In genomic region chr13:46970286-46970945, GRCm38 (mm10) we compare ENCODE assay signal across 25 mouse cellular contexts. TPM values are rescaled to one million over a fixed set of nuclear protein-coding genes. Genes with fewer than 3 reads are reported as not detected.
DNase-seq lines count a peak whose midpoint lies in the region.
"Had no signal": no experiment of that assay in that cellular context is flagged by ENCODE, and none has a peak within 500 bp of the region (broad histone marks: within the 10 kb centered on the region; RNA-seq: fewer than 3 reads in every experiment).

No protein-coding gene starts in this region.

- intact Hi-C loops in heart, postnatal 14 days (cut with DNase I): no loop called here

- H3K27ac ChIP-seq in limb, embryonic 10.5 days: no peak overlapping the region
- H3K27ac ChIP-seq in forebrain, embryonic 10.5 days: no peak overlapping the region
- H3K27ac ChIP-seq: forebrain, embryonic 12.5 days; hindbrain, postnatal 0 days; kidney, postnatal 0 days; liver, embryonic 13.5 days; lung, embryonic 15.5 days; neural tube, embryonic 12.5 days; stomach, embryonic 15.5 days had no signal

- H3K4me3 ChIP-seq in limb, embryonic 10.5 days: no peak overlapping the region
- H3K4me3 ChIP-seq in forebrain, embryonic 10.5 days: no peak overlapping the region
- H3K4me3 ChIP-seq: forebrain, embryonic 12.5 days; liver, embryonic 13.5 days; lung, embryonic 15.5 days; megakaryocyte, embryonic 14.5 days; neural tube, embryonic 12.5 days; stomach, embryonic 15.5 days had no signal

- DNase-seq in heart, adult 11 months: peak; percentile 95
- DNase-seq in heart, postnatal 14 days: no peak
- peak; percentile 26 for DNase-seq in kidney, adult 9 months
- DNase-seq in kidney, postnatal 10 days: no peak
- DNase-seq in lung, postnatal 14 days: peak; percentile 32
- no peak for DNase-seq in spleen, adult 12 weeks (ENCODE audit: low spot score)
- no peak for DNase-seq in limb, embryonic 10.5 days (ENCODE audit: low spot score)
- DNase-seq in forebrain, embryonic 10.5 days (ENCODE audit: extremely low spot score, low spot score): no peak
- DNase-seq: adrenal gland, adult 8-10 months; cerebellum, adult 11-12 months; cerebellum, postnatal 14 days; gastrocnemius, postnatal 36 days; layer of hippocampus, postnatal 36 days; liver, embryonic 13.5 days; midbrain, embryonic 14.5 days; right cerebral cortex, postnatal 14 days; thymus, adult 18-20 months; thymus, postnatal 4 days had no signal

- H3K36me3 ChIP-seq in limb, embryonic 10.5 days: no peaks in the 10 kb centered on the region
- no peaks in the 10 kb centered on the region for H3K36me3 ChIP-seq in forebrain, embryonic 10.5 days (replicated peaks)
- H3K36me3 ChIP-seq: forebrain, embryonic 12.5 days; liver, embryonic 13.5 days; lung, embryonic 15.5 days; neural tube, embryonic 12.5 days; stomach, embryonic 15.5 days had no signal

- no peaks in the 10 kb centered on the region for H3K9me3 ChIP-seq in limb, embryonic 10.5 days (replicated peaks)
- no peaks in the 10 kb centered on the region for H3K9me3 ChIP-seq in forebrain, embryonic 10.5 days
- H3K9me3 ChIP-seq: forebrain, embryonic 12.5 days; liver, embryonic 13.5 days; lung, embryonic 15.5 days; neural tube, embryonic 12.5 days; stomach, embryonic 15.5 days had no signal

- 89% methylated on average over 10 of the region's 10 CpGs for WGBS in limb, embryonic 10.5 days
- 87% methylated on average over 10 of the region's 10 CpGs for WGBS in forebrain, embryonic 10.5 days

- H3K27me3 ChIP-seq in limb, embryonic 10.5 days (ENCODE audit: low read depth, poor library complexity, severe bottlenecking): no peaks in the 10 kb centered on the region
- no peaks in the 10 kb centered on the region for H3K27me3 ChIP-seq in forebrain, embryonic 10.5 days (ENCODE audit: poor library complexity, severe bottlenecking)
- H3K27me3 ChIP-seq: forebrain, embryonic 12.5 days; liver, embryonic 13.5 days; lung, embryonic 15.5 days; neural tube, embryonic 12.5 days; stomach, embryonic 15.5 days had no signal

- peaks cover 7% of the 10 kb centered on the region; the same call in 1 of the 2 replicates for H3K4me1 ChIP-seq in limb, embryonic 10.5 days
- H3K4me1 ChIP-seq in forebrain, embryonic 10.5 days: peaks cover 17% of the 10 kb centered on the region
- H3K4me1 ChIP-seq: stomach, embryonic 15.5 days had no signal

RNA-seq across cellular contexts. Expression of gene Kif13a, which starts 40.7 kb away (rescaled TPM):
- total RNA-seq in heart, postnatal 14 days (2021): 100 to 1,000 TPM in 1 of 2 experiments, 10 to 100 TPM in 1; 95.6 to 104 TPM
- polyA plus RNA-seq in limb, embryonic 10.5 days (2016; fragmentation: Nextera tagmentation; extraction: Ambion mirVana): 13.5 and 13.6 TPM in 2 replicates
- 8.0 and 10.6 TPM in 2 replicates for polyA plus RNA-seq in forebrain, embryonic 10.5 days (2016; fragmentation: Nextera tagmentation; extraction: Ambion mirVana)

RNA-seq across cellular contexts. Expression of gene Nhlrc1, which starts 44.2 kb away (rescaled TPM):
- 1 to 10 TPM; 3.8 to 4.1 TPM for total RNA-seq in heart, postnatal 14 days (2021)
- 2.3 and 2.5 TPM in 2 replicates for polyA plus RNA-seq in limb, embryonic 10.5 days (2016; fragmentation: Nextera tagmentation; extraction: Ambion mirVana)
- 3.9 and 4.2 TPM in 2 replicates for polyA plus RNA-seq in forebrain, embryonic 10.5 days (2016; fragmentation: Nextera tagmentation; extraction: Ambion mirVana)

Comparison
In these comparisons a context has a peak if more than half of its experiments do, and no peak if none do; other contexts are left out.
1. DNase-seq: peak in heart, adult 11 months (single experiment), kidney, adult 9 months (single experiment) and lung, postnatal 14 days (single experiment); none in heart, postnatal 14 days (0 of 2), kidney, postnatal 10 days (single experiment), spleen, adult 12 weeks (single experiment), limb, embryonic 10.5 days (single experiment) and forebrain, embryonic 10.5 days (single experiment).